Mouse (Mus musculus) lung, adult 10 weeks (tissue): ENCODE data around the gene Map3k7cl. TPM values are rescaled to one million over a fixed set of nuclear protein-coding genes. Genes with fewer than 3 reads are reported as not detected.

ENCODE experiments used
- polyA plus RNA-seq: library from polyadenylated mRNA; stranded (reverse); fragments of 350-450 nt; fragmentation: Illumina TruSeq; extraction: RNeasy Lipid Tissue Mini Kit (QIAGEN cat#74804); gene quantifications from one replicate; pipeline ENCODE4 v1.2.3, GENCODE M21; 2014; ENCODE audit warnings: low read depth, low replicate concordance; ENCODE audit not compliant: insufficient read depth

Gene Map3k7cl
- 3.0 TPM for polyA plus RNA-seq

DNA sequence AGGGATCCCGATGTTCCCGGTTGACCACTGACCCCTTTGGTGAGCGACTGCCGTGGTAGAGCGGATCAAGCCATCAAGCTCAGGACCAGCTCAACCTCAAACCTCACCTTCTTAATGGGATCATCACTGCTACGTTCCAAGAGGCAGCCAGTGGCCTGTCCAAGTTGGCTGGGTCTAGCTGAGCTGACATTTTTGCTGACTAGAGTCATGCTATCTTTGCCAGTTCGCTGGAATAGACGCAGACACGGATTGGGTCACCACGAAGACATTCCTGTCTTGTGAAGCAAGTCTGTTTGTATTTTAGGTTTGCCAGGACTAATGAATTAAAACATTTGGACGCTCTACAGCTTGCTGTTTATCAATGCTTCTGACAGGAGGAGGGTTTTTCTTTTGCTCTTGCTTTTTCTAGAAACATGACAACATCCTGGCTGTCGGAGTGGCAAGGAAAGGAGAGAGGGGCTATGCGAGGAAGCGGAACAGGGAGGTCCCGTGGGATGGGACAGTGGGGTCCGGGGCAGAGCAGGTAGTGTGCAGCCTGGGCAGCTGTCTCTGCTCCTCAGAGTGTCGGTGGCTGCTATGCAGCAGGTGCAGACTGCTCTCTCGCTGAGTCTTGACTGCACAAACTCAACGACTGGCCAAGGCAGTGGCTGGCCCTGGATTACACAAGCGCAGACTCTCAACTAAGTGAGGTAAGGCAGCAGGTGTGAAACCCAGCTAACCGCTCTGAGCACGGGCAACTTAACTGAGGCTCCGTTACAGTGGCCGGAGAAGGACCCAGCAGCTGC, at the start of gene Map3k7cl:
Gene Map3k7cl, plus strand, starts transcription at position 424 of the 785 bp plus-strand sequence.

Other genes with a start within 250 kb of the Map3k7cl start
- gene N6amt1, start 199.1 kb upstream of the Map3k7cl start, polyA plus RNA-seq: 10.0 TPM
- gene Ltn1, start 120.7 kb upstream of the Map3k7cl start, polyA plus RNA-seq: 6.4 TPM
- gene Rwdd2b, start 112.8 kb upstream of the Map3k7cl start, polyA plus RNA-seq: 3.8 TPM
- gene Usp16, start 98.6 kb upstream of the Map3k7cl start, polyA plus RNA-seq: 37.0 TPM
- 103 TPM for gene Cct8, start 57.5 kb upstream of the Map3k7cl start, polyA plus RNA-seq
- gene Bach1, start 145.6 kb downstream of the Map3k7cl start, polyA plus RNA-seq: 11.7 TPM